Mouse (Mus musculus) forebrain, embryonic 11.5 days (tissue): ENCODE data around the gene Fhit. TPM values are rescaled to one million over a fixed set of nuclear protein-coding genes. Genes with fewer than 3 reads are reported as not detected.

ENCODE experiments used
- ATAC-seq: fragments of 200-750 bp; cut with Nextera tagmentation; replicated peaks from 2 replicates; pipeline ENCODE4 v1.8.0; 2017; ENCODE audit warnings: moderate TSS enrichment; ENCODE audit not compliant: low FRiP score
- DNase-seq: peaks from one replicate; pipeline ENCODE4 v3.0.0-alpha.2; 2017; ENCODE audit warnings: low spot score
- H3K27ac ChIP-seq: fragments of 300-500 bp; sonication (generic); 2 replicates; pipeline ENCODE4 v1.5.1; 2014; ENCODE audit warnings: low read depth, low read length
- H3K27me3 ChIP-seq: fragments of 300-500 bp; sonication (generic); 2 replicates; pipeline ENCODE4 v1.6.1; 2014; ENCODE audit warnings: mild to moderate bottlenecking, low read length, mixed read lengths; ENCODE audit not compliant: control insufficient read depth, insufficient read depth
- H3K36me3 ChIP-seq: fragments of 300-500 bp; sonication (generic); 2 replicates; pipeline ENCODE4 v1.6.1; 2014; ENCODE audit warnings: mild to moderate bottlenecking, low read length, moderate library complexity, mixed read lengths; ENCODE audit not compliant: control insufficient read depth, insufficient read depth
- H3K4me1 ChIP-seq: fragments of 300-500 bp; sonication (generic); replicated peaks from 2 replicates; pipeline ENCODE4 v1.6.1; 2014; ENCODE audit warnings: low read length, mixed read lengths; ENCODE audit not compliant: control insufficient read depth, insufficient read depth
- H3K4me2 ChIP-seq: fragments of 300-500 bp; sonication (generic); 2 replicates; pipeline ENCODE4 v1.6.1; 2014; ENCODE audit warnings: low read depth, mild to moderate bottlenecking, low read length, moderate library complexity, mixed read lengths; ENCODE audit not compliant: severe bottlenecking
- H3K4me3 ChIP-seq: fragments of 300-500 bp; sonication (generic); 2 replicates; pipeline ENCODE4 v1.5.1; 2014; ENCODE audit warnings: low read depth, low read length
- H3K9ac ChIP-seq: fragments of 300-500 bp; sonication (generic); 2 replicates; pipeline ENCODE4 v1.6.1; 2014; ENCODE audit warnings: low read length
- H3K9me3 ChIP-seq: fragments of 300-500 bp; sonication (generic); 2 replicates; pipeline ENCODE4 v1.6.1; 2016; ENCODE audit warnings: low read length, mixed read lengths; ENCODE audit not compliant: control insufficient read depth
- WGBS: fragments of 180-500 bp; shearing (Covaris S2); extraction: QIAGEN DNeasy Blood & Tissue Kit; methylation state at CpG from one replicate; pipeline ENCODE4 v1.1.7; 2014; 5-methylcytosine and 5-hydroxymethylcytosine counted together
- polyA plus RNA-seq: library from polyadenylated mRNA; unstranded; fragments of >200 nt; fragmentation: Nextera tagmentation; extraction: Ambion mirVana; gene quantifications from 2 replicates; pipeline ENCODE4 v1.2.1, GENCODE M21; 2014

Fhit gene
- polyA plus RNA-seq, 1 experiment from 2014 or later: 2.2 TPM

DNA sequence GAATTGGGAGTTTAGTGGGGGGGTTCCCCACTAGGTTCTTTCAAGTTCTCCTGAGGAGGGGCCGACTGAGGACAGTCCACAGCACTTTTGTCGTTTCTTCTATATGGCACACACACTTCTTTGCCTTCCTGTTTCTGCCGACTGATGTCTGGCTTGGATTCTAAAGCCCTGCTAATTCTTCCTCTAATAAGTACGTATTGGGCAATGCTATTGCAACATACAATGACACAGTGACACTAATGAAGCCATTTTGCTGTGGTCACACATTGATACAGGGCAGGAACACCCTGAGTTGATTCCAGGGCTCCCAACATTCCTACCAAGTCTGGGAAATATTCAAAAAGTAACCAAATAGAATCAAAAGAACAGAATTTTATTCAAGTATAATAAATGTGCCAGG is 1032.2 kb downstream of the Fhit start:
- 95% methylated on average over 4 of the region's 4 CpGs for WGBS
- Histone ChIP-seq H3K9ac (no peak overlapping the region), H3K36me3 (no peaks in the 10 kb centered on the region), H3K9me3 (no peaks in the 10 kb centered on the region), H3K4me3 (no peak overlapping the region), H3K27ac (no peak overlapping the region), H3K4me1 (no peaks in the 10 kb centered on the region), H3K4me2 (no peak overlapping the region), H3K27me3 (no peaks in the 10 kb centered on the region)
- no peak for ATAC-seq
- no peak for DNase-seq

DNA sequence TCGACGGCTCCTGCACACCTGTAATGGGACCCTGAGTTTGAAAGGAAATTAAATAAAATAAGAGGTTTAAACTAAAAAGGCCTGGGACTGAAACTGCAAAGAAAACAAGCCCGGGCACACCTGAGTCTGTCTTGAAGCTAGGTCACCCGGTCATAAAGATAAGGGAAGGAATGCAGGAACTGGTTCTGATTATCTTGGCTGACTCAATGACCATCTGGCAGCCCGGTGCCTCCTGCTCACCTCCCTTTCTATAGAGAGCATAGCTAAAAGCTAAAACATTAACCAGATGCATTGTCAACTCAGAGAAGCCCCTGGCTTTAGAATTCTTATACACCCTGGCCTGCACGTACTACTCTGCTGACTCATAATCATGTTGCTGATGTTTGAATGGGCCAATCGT is 1032.7 kb downstream of the Fhit start:
- 90% methylated on average over 7 of the region's 7 CpGs for WGBS
- no peak overlapping the region for H3K27ac ChIP-seq
- ATAC-seq (no peak), DNase-seq (no peak)
- no peaks in the 10 kb centered on the region for H3K4me1 ChIP-seq
- H3K4me3 ChIP-seq: no peak overlapping the region
- no peak overlapping the region for H3K9ac ChIP-seq
- no peaks in the 10 kb centered on the region for H3K36me3 ChIP-seq
- H3K4me2 ChIP-seq: no peak overlapping the region
- no peaks in the 10 kb centered on the region for H3K27me3 ChIP-seq
- H3K9me3 ChIP-seq: no peaks in the 10 kb centered on the region

DNA sequence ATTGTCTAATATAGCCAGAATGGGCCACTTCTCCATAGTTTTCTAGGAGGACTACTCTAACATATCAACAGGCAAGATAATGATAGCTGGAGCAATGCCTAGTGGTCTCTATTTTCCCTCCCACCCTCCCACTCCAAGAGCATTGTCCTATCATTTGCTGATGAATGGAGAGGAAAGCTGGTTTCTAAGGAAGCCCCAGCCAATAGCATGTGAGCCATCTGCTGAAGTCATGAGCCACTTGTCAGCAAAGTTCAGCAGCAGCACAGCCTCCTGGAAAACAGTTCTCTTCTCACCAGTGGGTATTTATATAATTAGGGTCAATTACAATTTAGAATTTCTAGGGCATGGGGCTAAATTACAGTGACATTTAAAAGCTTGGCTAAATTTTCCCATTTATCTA is 1035.3 kb downstream of the Fhit start:
- Histone ChIP-seq H3K9me3 (no peaks in the 10 kb centered on the region), H3K9ac (no peak overlapping the region), H3K4me2 (no peak overlapping the region), H3K4me3 (no peak overlapping the region), H3K27ac (no peak overlapping the region), H3K36me3 (no peaks in the 10 kb centered on the region), H3K27me3 (no peaks in the 10 kb centered on the region), H3K4me1 (no peaks in the 10 kb centered on the region)
- no peak for DNase-seq
- no peak for ATAC-seq

DNA sequence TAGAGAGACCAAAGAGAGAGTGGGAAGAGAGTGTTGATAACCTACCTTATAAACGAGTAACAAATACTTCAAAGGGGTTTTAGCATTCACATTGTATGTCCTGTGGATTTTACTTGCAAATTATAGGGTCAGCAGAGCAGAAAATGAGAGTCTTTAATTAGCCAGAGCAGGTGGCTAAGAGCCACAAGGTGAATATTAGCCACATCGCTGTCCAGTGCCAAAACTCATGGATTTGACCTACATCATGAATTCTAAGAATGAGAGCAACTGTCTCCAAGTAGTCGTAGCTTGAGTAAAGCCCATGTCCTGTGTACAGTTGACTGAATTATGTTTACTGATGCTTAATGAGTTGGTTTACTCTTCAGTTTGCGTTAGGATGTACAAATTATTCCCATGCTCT is 1039.7 kb downstream of the Fhit start:
- 77% methylated on average over 4 of the region's 4 CpGs for WGBS
- Histone ChIP-seq H3K27me3 (no peaks in the 10 kb centered on the region), H3K27ac (no peak overlapping the region), H3K9me3 (no peaks in the 10 kb centered on the region), H3K4me3 (no peak overlapping the region), H3K36me3 (no peaks in the 10 kb centered on the region), H3K4me2 (no peak overlapping the region), H3K4me1 (no peaks in the 10 kb centered on the region), H3K9ac (no peak overlapping the region)
- DNase-seq (no peak), ATAC-seq (no peak)

DNA sequence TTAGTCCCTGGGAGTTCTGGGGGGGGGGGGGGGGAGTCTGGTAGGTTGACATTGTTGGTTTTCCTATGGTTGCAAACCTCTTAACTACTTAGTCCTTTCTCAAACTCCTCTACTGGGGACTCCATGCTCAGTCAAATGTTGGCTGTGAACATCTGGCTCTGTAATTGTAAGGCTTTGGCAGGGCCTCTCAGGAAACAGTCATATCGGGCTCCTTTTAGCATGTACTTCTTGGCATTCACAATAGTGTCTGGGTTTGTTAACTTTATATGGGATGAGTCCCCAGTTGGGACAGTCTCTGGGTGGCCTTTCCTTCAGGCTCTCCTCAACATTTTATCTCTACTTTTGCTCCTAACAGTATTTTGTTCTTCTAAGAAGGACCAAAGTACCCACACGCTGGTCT is 1065.6 kb downstream of the Fhit start:
- Histone ChIP-seq H3K4me2 (no peak overlapping the region), H3K4me3 (no peak overlapping the region), H3K27me3 (no peaks in the 10 kb centered on the region), H3K27ac (no peak overlapping the region), H3K9me3 (no peaks in the 10 kb centered on the region), H3K9ac (no peak overlapping the region), H3K4me1 (no peaks in the 10 kb centered on the region), H3K36me3 (no peaks in the 10 kb centered on the region)
- 95% methylated on average over 2 of the region's 2 CpGs for WGBS
- no peak for DNase-seq
- ATAC-seq: no peak

DNA sequence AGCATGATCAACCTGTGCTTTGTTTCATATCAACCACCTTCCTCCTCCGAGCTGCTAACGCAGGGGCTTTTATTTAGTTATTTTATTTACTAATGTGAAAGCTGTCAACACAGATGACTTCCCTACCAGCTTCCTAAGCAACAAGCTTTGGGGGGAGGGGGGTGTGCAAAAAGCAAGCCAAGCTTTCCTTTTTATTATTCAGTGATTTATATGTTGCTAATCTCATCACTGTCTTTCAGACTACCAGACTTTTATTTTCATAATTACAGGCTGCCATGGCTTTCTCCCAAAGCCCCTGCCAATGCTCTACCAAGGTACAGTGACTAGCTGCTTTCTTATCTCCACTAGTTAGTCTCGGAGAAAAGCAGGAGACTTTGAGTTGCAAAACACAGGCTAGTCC is 1082.8 kb downstream of the Fhit start:
- no peak for DNase-seq
- Histone ChIP-seq H3K4me2 (no peak overlapping the region), H3K27me3 (no peaks in the 10 kb centered on the region), H3K4me3 (no peak overlapping the region), H3K27ac (no peak overlapping the region), H3K9ac (no peak overlapping the region), H3K9me3 (no peaks in the 10 kb centered on the region), H3K36me3 (no peaks in the 10 kb centered on the region), H3K4me1 (no peaks in the 10 kb centered on the region)
- WGBS: 79% methylated on average over 3 of the region's 3 CpGs
- no peak for ATAC-seq

DNA sequence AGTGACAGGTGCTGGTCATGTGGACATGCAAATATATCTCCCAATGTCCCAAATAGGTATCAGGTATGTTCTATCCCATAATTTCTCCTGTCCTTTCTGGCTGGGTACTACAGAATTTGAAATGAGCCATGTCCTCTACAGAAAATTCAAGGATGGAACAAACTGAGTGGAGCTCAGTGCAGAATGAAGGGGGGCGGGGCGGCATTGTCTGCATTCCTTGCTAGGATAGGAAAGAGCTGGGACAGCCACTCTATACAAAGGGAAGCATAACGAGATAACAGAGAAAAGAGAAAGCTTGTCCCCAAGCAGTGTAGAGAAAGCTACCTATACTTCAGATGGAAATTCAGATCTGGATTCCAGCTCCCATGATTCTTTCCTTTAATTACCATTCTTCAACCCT is 1111.9 kb downstream of the Fhit start:
- Histone ChIP-seq H3K27ac (no peak overlapping the region), H3K9ac (no peak overlapping the region), H3K27me3 (no peaks in the 10 kb centered on the region), H3K4me2 (no peak overlapping the region), H3K4me3 (no peak overlapping the region), H3K4me1 (no peaks in the 10 kb centered on the region), H3K36me3 (no peaks in the 10 kb centered on the region), H3K9me3 (no peaks in the 10 kb centered on the region)
- ATAC-seq (no peak), DNase-seq (no peak)
- 72% methylated on average over 3 of the region's 3 CpGs for WGBS

DNA sequence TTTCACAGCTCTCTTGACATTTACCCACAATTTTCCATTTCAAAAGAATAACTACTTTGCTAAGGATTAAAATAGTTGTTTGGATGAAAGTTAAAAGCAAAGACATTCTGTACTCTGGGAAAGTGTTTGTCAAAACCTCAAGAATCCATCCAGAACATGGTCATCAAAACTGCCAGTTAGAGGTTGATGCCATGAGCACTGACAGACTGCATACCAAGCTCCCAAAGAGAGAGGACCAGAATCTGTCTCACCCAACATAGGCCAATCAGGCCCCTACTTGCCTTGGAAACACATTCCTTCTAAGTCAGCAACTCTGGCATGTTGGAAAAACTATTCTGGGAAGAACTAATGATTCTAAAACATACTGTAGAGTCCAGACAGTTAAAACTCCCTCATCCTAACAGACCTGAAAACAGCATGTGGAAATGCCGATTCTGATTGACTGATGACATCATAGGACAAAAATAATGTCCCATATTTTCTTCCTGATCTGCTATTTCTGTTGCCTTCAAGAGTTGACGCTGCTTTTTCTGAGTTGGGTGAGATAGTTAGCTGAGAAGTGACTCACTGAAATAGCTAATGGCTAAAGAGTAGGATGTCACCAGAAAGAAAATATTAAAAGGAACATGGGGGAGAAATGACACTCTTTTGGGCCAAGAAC is 1114.6 kb downstream of the Fhit start:
- H3K4me2 ChIP-seq: no peak overlapping the region
- no peaks in the 10 kb centered on the region for H3K27me3 ChIP-seq
- H3K4me3 ChIP-seq: no peak overlapping the region
- no peak overlapping the region for H3K27ac ChIP-seq
- no peak for DNase-seq
- WGBS: 88% methylated on average over 2 of the region's 2 CpGs
- H3K9me3 ChIP-seq: no peaks in the 10 kb centered on the region
- no peak overlapping the region for H3K9ac ChIP-seq
- H3K4me1 ChIP-seq: no peaks in the 10 kb centered on the region
- no peak for ATAC-seq
- no peaks in the 10 kb centered on the region for H3K36me3 ChIP-seq

DNA sequence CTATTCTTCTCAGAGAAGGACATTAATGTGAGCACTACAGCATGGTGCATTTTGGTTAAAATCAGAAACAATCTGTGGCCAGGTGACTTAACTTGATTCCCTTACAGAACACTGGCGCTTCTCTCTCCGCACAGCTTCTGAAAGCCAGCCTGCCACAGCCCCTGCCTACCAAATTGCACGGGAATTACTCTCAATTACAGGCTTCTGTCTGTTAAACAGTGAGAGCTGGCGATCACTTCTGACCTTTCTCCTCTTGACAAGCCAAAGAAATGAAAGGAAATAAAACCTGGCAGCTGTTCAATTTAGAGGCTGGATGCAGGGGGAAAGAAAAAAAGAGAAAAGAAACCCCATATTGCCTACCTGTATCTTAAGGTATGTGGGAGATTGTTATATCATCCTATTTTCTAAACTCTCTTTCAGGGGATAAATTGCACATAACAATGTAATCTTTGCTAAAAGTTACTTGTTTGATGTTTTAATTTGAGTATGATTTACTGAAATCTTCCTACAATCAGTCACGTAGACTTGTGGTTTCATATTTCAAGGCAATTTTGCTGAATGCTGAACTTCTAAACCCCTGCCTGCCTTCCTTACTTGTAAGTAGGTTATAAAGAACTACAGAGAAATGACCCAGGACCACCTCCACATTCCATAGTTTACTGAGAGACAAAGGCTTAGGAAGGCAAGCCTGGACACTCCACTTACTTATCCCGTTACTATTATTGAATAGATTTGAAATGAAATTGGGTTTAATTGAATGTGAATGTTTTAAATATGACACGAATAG is 1115.3 kb downstream of the Fhit start:
- Histone ChIP-seq H3K9ac (no peak overlapping the region), H3K27ac (no peak overlapping the region), H3K36me3 (no peaks in the 10 kb centered on the region), H3K4me1 (no peaks in the 10 kb centered on the region), H3K27me3 (no peaks in the 10 kb centered on the region), H3K4me2 (no peak overlapping the region), H3K9me3 (no peaks in the 10 kb centered on the region), H3K4me3 (no peak overlapping the region)
- ATAC-seq (no peak), DNase-seq (no peak)
- 19% methylated on average over 7 of the region's 7 CpGs for WGBS
